Mouse (Mus musculus) urinary bladder, postnatal 4 days (tissue): ENCODE measurements around the gene Pigr.

ENCODE experiments used
- DNase-seq, 2 experiments: peaks; one replicate each; pipeline ENCODE4 v3.0.0; 2021 to 2022; ENCODE audit warnings: low spot score in 2 of 2

The Pigr gene

GRCm38 (mm10) chr1:130826448-130826847, at the start of gene Pigr:
Pigr (plus strand) TSS chr1:130826684.
- DNase-seq, result no peak

GRCm38 (mm10) chr1:130779867-130780266, 46.6 kb upstream of the Pigr start:
- no peak for DNase-seq

- no peak for DNase-seq
Measured at GRCm38 (mm10) chr1:130784054-130784453, 42.4 kb upstream of the Pigr start.

- no peak for DNase-seq
Measured at GRCm38 (mm10) chr1:130787001-130787400, 39.5 kb upstream of the Pigr start.

- DNase-seq, result no peak
Measured at GRCm38 (mm10) chr1:130789512-130790451, 36.7 kb upstream of the Pigr start.

GRCm38 (mm10) chr1:130795331-130795730, 31.2 kb upstream of the Pigr start:
- DNase-seq, result no peak

- DNase-seq, result no peak
Measured at GRCm38 (mm10) chr1:130796967-130797684, 29.4 kb upstream of the Pigr start.

- DNase-seq, result no peak
Measured at GRCm38 (mm10) chr1:130798037-130798436, 28.4 kb upstream of the Pigr start.

GRCm38 (mm10) chr1:130798551-130798950, 27.9 kb upstream of the Pigr start:
- no peak for DNase-seq

GRCm38 (mm10) chr1:130799399-130799798, 27.1 kb upstream of the Pigr start:
- no peak for DNase-seq

GRCm38 (mm10) chr1:130800602-130801001, 25.9 kb upstream of the Pigr start, which contains the start of gene Fcamr:
Fcamr (plus strand) TSS chr1:130800902.
- no peak for DNase-seq

GRCm38 (mm10) chr1:130801511-130801910, 25.0 kb upstream of the Pigr start:
- DNase-seq, result no peak

- DNase-seq, result no peak
Measured at GRCm38 (mm10) chr1:130802976-130803375, 23.5 kb upstream of the Pigr start.

- DNase-seq, result no peak
Measured at GRCm38 (mm10) chr1:130804279-130804678, 22.2 kb upstream of the Pigr start.

- DNase-seq, result no peak
Measured at GRCm38 (mm10) chr1:130810906-130811305, 15.6 kb upstream of the Pigr start.

- DNase-seq, result no peak
Measured at GRCm38 (mm10) chr1:130811316-130811715, 15.2 kb upstream of the Pigr start.

- DNase-seq, result no peak
Measured at GRCm38 (mm10) chr1:130819737-130820136, 6.7 kb upstream of the Pigr start.

- no peak for DNase-seq
Measured at GRCm38 (mm10) chr1:130820316-130821148, 6.0 kb upstream of the Pigr start.

- DNase-seq, result no peak
Measured at GRCm38 (mm10) chr1:130821149-130821471, 5.4 kb upstream of the Pigr start.

- no peak for DNase-seq
Measured at GRCm38 (mm10) chr1:130821911-130822625, 4.4 kb upstream of the Pigr start.

GRCm38 (mm10) chr1:130828656-130829055, 2.2 kb downstream of the Pigr start:
- DNase-seq, result no peak
